Mouse (Mus musculus) embryonic facial prominence, embryonic 14.5 days (tissue): ENCODE results near the gene C1qtnf6. TPM values are rescaled to one million over a fixed set of nuclear protein-coding genes. Genes with fewer than 3 reads are reported as not detected.
A peak's percentile ranks its signal among the peaks of the same experiment; 100 is the strongest.

Experiments used
- ATAC-seq: fragments of 200-750 bp; cut with Nextera tagmentation; 2 replicates; pipeline ENCODE4 v1.8.0; 2017; ENCODE audit warnings: low read depth, moderate number of reproducible peaks, moderate TSS enrichment
- DNase-seq: peaks from one replicate; pipeline ENCODE4 v3.0.0-alpha.2; 2015; ENCODE audit warnings: low spot score
- H3K27ac ChIP-seq: fragments of 300-500 bp; sonication (generic); replicated peaks from 2 replicates; pipeline ENCODE4 v1.5.1; 2014; ENCODE audit warnings: low read depth, mild to moderate bottlenecking, low read length, moderate library complexity
- H3K27me3 ChIP-seq: fragments of 300-500 bp; sonication (generic); replicated peaks from 2 replicates; pipeline ENCODE4 v1.6.1; 2014; ENCODE audit warnings: low read length; ENCODE audit not compliant: control insufficient read depth, insufficient read depth
- H3K36me3 ChIP-seq: fragments of 300-500 bp; sonication (generic); 2 replicates; pipeline ENCODE4 v1.6.1; 2014; ENCODE audit warnings: low read length, mixed read lengths; ENCODE audit not compliant: control insufficient read depth, insufficient read depth
- H3K4me1 ChIP-seq: fragments of 300-500 bp; sonication (generic); 2 replicates; pipeline ENCODE4 v1.6.1; 2014; ENCODE audit warnings: antibody characterized with exemption, low read length; ENCODE audit not compliant: control insufficient read depth, insufficient read depth
- H3K4me2 ChIP-seq: fragments of 300-500 bp; sonication (generic); 2 replicates; pipeline ENCODE4 v1.6.1; 2014; ENCODE audit warnings: low read depth, mild to moderate bottlenecking, low read length, moderate library complexity, mixed read lengths
- H3K4me3 ChIP-seq: fragments of 300-500 bp; sonication (generic); 2 replicates; pipeline ENCODE4 v1.5.1; 2014; ENCODE audit warnings: low read depth, mild to moderate bottlenecking, low read length
- H3K9ac ChIP-seq: fragments of 300-500 bp; sonication (generic); 2 replicates; pipeline ENCODE4 v1.6.1; 2014; ENCODE audit warnings: low read depth, mild to moderate bottlenecking, low read length, moderate library complexity, mixed read lengths
- H3K9me3 ChIP-seq: fragments of 300-500 bp; sonication (generic); 2 replicates; pipeline ENCODE4 v1.6.1; 2016; ENCODE audit warnings: low read length; ENCODE audit not compliant: control insufficient read depth
- WGBS: fragments of 180-500 bp; shearing (Covaris S2); extraction: QIAGEN DNeasy Blood & Tissue Kit; methylation state at CpG from one replicate; pipeline ENCODE4 v1.1.7; 2014; 5-methylcytosine and 5-hydroxymethylcytosine counted together
- polyA plus RNA-seq: library from polyadenylated mRNA; unstranded; fragments of >200 nt; fragmentation: Nextera tagmentation; extraction: Ambion mirVana; gene quantifications from 2 replicates; pipeline ENCODE4 v1.2.1, GENCODE M21; 2014

Gene C1qtnf6
- polyA plus RNA-seq, 1 experiment from 2014 or later = 67.5 TPM

GRCm38 (mm10) chr15:78564764-78565435 is 33.7 kb upstream of the C1qtnf6 start:
- Histone ChIP-seq H3K27me3 (no peaks in the 10 kb centered on the region), H3K9me3 (no peaks in the 10 kb centered on the region), H3K9ac (no peak overlapping the region), H3K36me3 (no peaks in the 10 kb centered on the region), H3K4me3 (no peak overlapping the region), H3K4me1 (no peaks in the 10 kb centered on the region), H3K27ac (no peak overlapping the region), H3K4me2 (no peak overlapping the region)
- WGBS = 68% methylated on average over 11 of the region's 11 CpGs
- no peak for DNase-seq
- no peak for ATAC-seq

- Histone ChIP-seq H3K36me3 (no peaks in the 10 kb centered on the region), H3K27me3 (no peaks in the 10 kb centered on the region), H3K4me1 (no peaks in the 10 kb centered on the region), H3K27ac (no peak overlapping the region), H3K9me3 (no peaks in the 10 kb centered on the region), H3K4me3 (no peak overlapping the region), H3K9ac (no peak overlapping the region), H3K4me2 (no peak overlapping the region)
- ATAC-seq = no peak
- DNase-seq = no peak
- 72% methylated on average over 5 of the region's 5 CpGs for WGBS
These were observed 32.7 kb upstream of the C1qtnf6 start for GRCm38 (mm10) chr15:78563937-78564336.

- H3K4me2 ChIP-seq = no peak overlapping the region
These were observed 32.1 kb upstream of the C1qtnf6 start for GRCm38 (mm10) chr15:78563344-78563743.

GRCm38 (mm10) chr15:78559141-78559979 is 28.1 kb upstream of the C1qtnf6 start:
- Histone ChIP-seq H3K4me1 (no peaks in the 10 kb centered on the region), H3K36me3 (no peaks in the 10 kb centered on the region), H3K27ac (no peak overlapping the region), H3K4me3 (no peak overlapping the region), H3K9me3 (no peaks in the 10 kb centered on the region), H3K4me2 (no peak overlapping the region), H3K9ac (no peak overlapping the region), H3K27me3 (no peaks in the 10 kb centered on the region)
- 52% methylated on average over 11 of the region's 11 CpGs for WGBS
- ATAC-seq (no peak), DNase-seq (peak; percentile 18)

More at GRCm38 (mm10) chr15:78563344-78563743, 32.1 kb upstream of the C1qtnf6 start:
- Histone ChIP-seq H3K27me3 (no peaks in the 10 kb centered on the region), H3K9me3 (no peaks in the 10 kb centered on the region), H3K27ac (no peak overlapping the region), H3K4me1 (no peaks in the 10 kb centered on the region), H3K9ac (no peak overlapping the region), H3K36me3 (no peaks in the 10 kb centered on the region), H3K4me3 (no peak overlapping the region)
- DNase-seq (no peak), ATAC-seq (no peak)
- 97% methylated on average over 3 of the region's 3 CpGs for WGBS

GRCm38 (mm10) chr15:78557693-78558535 is 26.7 kb upstream of the C1qtnf6 start:
- Histone ChIP-seq H3K4me1 (no peaks in the 10 kb centered on the region), H3K27me3 (no peaks in the 10 kb centered on the region), H3K36me3 (no peaks in the 10 kb centered on the region), H3K4me2 (no peak overlapping the region), H3K9ac (no peak overlapping the region), H3K9me3 (0 out of 2 replicates have a peak, but pooled peaks cover 5% of the 10 kb centered on the region), H3K27ac (no peak overlapping the region), H3K4me3 (no peak overlapping the region)
- WGBS = 52% methylated on average over 10 of the region's 10 CpGs
- DNase-seq = no peak
- no peak for ATAC-seq

GRCm38 (mm10) chr15:78554545-78555313 is 23.5 kb upstream of the C1qtnf6 start:
- DNase-seq = no peak
- 59% methylated on average over 25 of the region's 25 CpGs for WGBS

GRCm38 (mm10) chr15:78549189-78549734 is 18.0 kb upstream of the C1qtnf6 start:
- Histone ChIP-seq H3K9me3 (peaks cover 25% of the 10 kb centered on the region), H3K27ac (no peak overlapping the region), H3K36me3 (no peaks in the 10 kb centered on the region), H3K4me1 (no peaks in the 10 kb centered on the region), H3K27me3 (no peaks in the 10 kb centered on the region), H3K4me2 (no peak overlapping the region), H3K4me3 (no peak overlapping the region), H3K9ac (no peak overlapping the region)
- no peak for ATAC-seq
- DNase-seq = no peak
- 73% methylated on average over 4 of the region's 4 CpGs for WGBS

More at GRCm38 (mm10) chr15:78554545-78555313, 23.5 kb upstream of the C1qtnf6 start:
- Histone ChIP-seq H3K27me3 (no peaks in the 10 kb centered on the region), H3K4me1 (no peaks in the 10 kb centered on the region), H3K36me3 (no peaks in the 10 kb centered on the region), H3K9ac (no peak overlapping the region), H3K4me3 (peak overlapping the region; percentile 25), H3K4me2 (peak overlapping the region; percentile 43), H3K9me3 (peaks cover 25% of the 10 kb centered on the region), H3K27ac (no peak overlapping the region)
- no peak for ATAC-seq
